Mouse (Mus musculus) midbrain, embryonic 15.5 days (tissue): ENCODE data around the gene Max. TPM values are rescaled to one million over a fixed set of nuclear protein-coding genes. Genes with fewer than 3 reads are reported as not detected.

Experiments
- ATAC-seq: fragments of 200-750 bp; cut with Nextera tagmentation; replicated peaks from 2 replicates; pipeline ENCODE4 v1.8.0; 2017; ENCODE audit warnings: moderate TSS enrichment
- H3K27ac ChIP-seq: fragments of 300-500 bp; sonication (generic); 2 replicates; pipeline ENCODE4 v1.5.1; 2015; ENCODE audit warnings: mild to moderate bottlenecking, inconsistent platforms
- H3K27me3 ChIP-seq: fragments of 300-500 bp; sonication (generic); replicated peaks from 2 replicates; pipeline ENCODE4 v1.6.1; 2015; ENCODE audit warnings: inconsistent platforms
- H3K36me3 ChIP-seq: fragments of 300-500 bp; sonication (generic); replicated peaks from 2 replicates; pipeline ENCODE4 v1.6.1; 2015; ENCODE audit warnings: inconsistent platforms
- H3K4me1 ChIP-seq: fragments of 300-500 bp; sonication (generic); 2 replicates; pipeline ENCODE4 v1.6.1; 2015; ENCODE audit warnings: inconsistent platforms
- H3K4me2 ChIP-seq: fragments of 300-500 bp; sonication (generic); 2 replicates; pipeline ENCODE4 v1.6.1; 2015; ENCODE audit warnings: inconsistent platforms, mild to moderate bottlenecking, moderate library complexity
- H3K4me3 ChIP-seq: fragments of 300-500 bp; sonication (generic); 2 replicates; pipeline ENCODE4 v1.5.1; 2015; ENCODE audit warnings: mild to moderate bottlenecking, inconsistent platforms
- H3K9ac ChIP-seq: fragments of 300-500 bp; sonication (generic); 2 replicates; pipeline ENCODE4 v1.6.1; 2015; ENCODE audit warnings: mild to moderate bottlenecking, inconsistent platforms
- H3K9me3 ChIP-seq: fragments of 300-500 bp; sonication (generic); 2 replicates; pipeline ENCODE4 v1.6.1; 2016; ENCODE audit warnings: inconsistent platforms
- WGBS: fragments of 180-500 bp; shearing (Covaris S2); methylation state at CpG from one replicate; pipeline ENCODE4 v1.1.7; 2015; ENCODE audit warnings: mixed read lengths; 5-methylcytosine and 5-hydroxymethylcytosine counted together
- polyA plus RNA-seq: library from polyadenylated mRNA; unstranded; fragments of >200 nt; fragmentation: Nextera tagmentation; extraction: Ambion mirVana; gene quantifications from 2 replicates; pipeline ENCODE4 v1.2.1, GENCODE M21; 2015

Gene Max
- polyA plus RNA-seq, 1 experiment from 2014 or later = 20.7 TPM

GRCm38 (mm10) chr12:76948781-76949180, 13.2 kb downstream of the Max start:
- Histone ChIP-seq H3K4me3 (no peak overlapping the region), H3K27me3 (no peaks in the 10 kb centered on the region), H3K36me3 (peaks cover 70% of the 10 kb centered on the region), H3K27ac (no peak overlapping the region), H3K4me2 (no peak overlapping the region), H3K4me1 (no peaks in the 10 kb centered on the region), H3K9ac (no peak overlapping the region), H3K9me3 (no peaks in the 10 kb centered on the region)
- no peak for ATAC-seq
- 89% methylated on average over 3 of the region's 3 CpGs for WGBS

GRCm38 (mm10) chr12:76948185-76948584, 13.8 kb downstream of the Max start:
- peaks cover 69% of the 10 kb centered on the region for H3K36me3 ChIP-seq
- no peak overlapping the region for H3K4me2 ChIP-seq
- no peak overlapping the region for H3K4me3 ChIP-seq
- H3K27me3 ChIP-seq = no peaks in the 10 kb centered on the region
- no peaks in the 10 kb centered on the region for H3K4me1 ChIP-seq
- WGBS = 93% methylated on average over 2 of the region's 2 CpGs
- ATAC-seq = no peak
- no peak overlapping the region for H3K27ac ChIP-seq
- H3K9ac ChIP-seq = no peak overlapping the region
- no peaks in the 10 kb centered on the region for H3K9me3 ChIP-seq

- no peak for ATAC-seq
- Histone ChIP-seq H3K27me3 (no peaks in the 10 kb centered on the region), H3K9me3 (no peaks in the 10 kb centered on the region), H3K27ac (no peak overlapping the region), H3K9ac (no peak overlapping the region), H3K4me1 (no peaks in the 10 kb centered on the region), H3K36me3 (peaks cover 64% of the 10 kb centered on the region), H3K4me3 (no peak overlapping the region), H3K4me2 (no peak overlapping the region)
- 94% methylated on average over 3 of the region's 3 CpGs for WGBS
Measured at GRCm38 (mm10) chr12:76947487-76947886, 14.5 kb downstream of the Max start.

GRCm38 (mm10) chr12:76943466-76943865, 18.5 kb downstream of the Max start:
- Histone ChIP-seq H3K27me3 (no peaks in the 10 kb centered on the region), H3K36me3 (peaks cover 62% of the 10 kb centered on the region)
- WGBS = 91% methylated on average over 6 of the region's 6 CpGs

GRCm38 (mm10) chr12:76943046-76943445, 19.0 kb downstream of the Max start:
- 90% methylated on average over 3 of the region's 3 CpGs for WGBS
- Histone ChIP-seq H3K36me3 (peaks cover 59% of the 10 kb centered on the region), H3K4me3 (no peak overlapping the region), H3K4me1 (no peaks in the 10 kb centered on the region), H3K9ac (no peak overlapping the region), H3K27ac (no peak overlapping the region), H3K4me2 (no peak overlapping the region), H3K27me3 (no peaks in the 10 kb centered on the region), H3K9me3 (no peaks in the 10 kb centered on the region)
- ATAC-seq = no peak

More at GRCm38 (mm10) chr12:76943466-76943865, 18.5 kb downstream of the Max start:
- no peaks in the 10 kb centered on the region for H3K4me1 ChIP-seq
- H3K9ac ChIP-seq = no peak overlapping the region
- H3K27ac ChIP-seq = no peak overlapping the region
- no peaks in the 10 kb centered on the region for H3K9me3 ChIP-seq
- H3K4me2 ChIP-seq = no peak overlapping the region
- no peak for ATAC-seq
- H3K4me3 ChIP-seq = no peak overlapping the region

GRCm38 (mm10) chr12:76942476-76942875, 19.5 kb downstream of the Max start:
- no peak overlapping the region for H3K27ac ChIP-seq
- no peaks in the 10 kb centered on the region for H3K4me1 ChIP-seq
- no peaks in the 10 kb centered on the region for H3K27me3 ChIP-seq
- 92% methylated on average over 2 of the region's 2 CpGs for WGBS
- no peak for ATAC-seq
- peaks cover 53% of the 10 kb centered on the region for H3K36me3 ChIP-seq
- H3K9me3 ChIP-seq = no peaks in the 10 kb centered on the region
- no peak overlapping the region for H3K4me2 ChIP-seq
- no peak overlapping the region for H3K4me3 ChIP-seq
- no peak overlapping the region for H3K9ac ChIP-seq

GRCm38 (mm10) chr12:76941524-76941923, 20.5 kb downstream of the Max start:
- Histone ChIP-seq H3K27me3 (no peaks in the 10 kb centered on the region), H3K9ac (no peak overlapping the region), H3K4me1 (no peaks in the 10 kb centered on the region), H3K27ac (no peak overlapping the region), H3K4me2 (no peak overlapping the region), H3K9me3 (no peaks in the 10 kb centered on the region), H3K36me3 (peaks cover 58% of the 10 kb centered on the region), H3K4me3 (no peak overlapping the region)
- ATAC-seq = no peak
- WGBS = 64% methylated on average over 2 of the region's 2 CpGs

- H3K27me3 ChIP-seq = no peaks in the 10 kb centered on the region
- no peak overlapping the region for H3K4me2 ChIP-seq
- peaks cover 36% of the 10 kb centered on the region for H3K36me3 ChIP-seq
- no peak overlapping the region for H3K4me3 ChIP-seq
- ATAC-seq = no peak
- WGBS = 89% methylated on average over 6 of the region's 6 CpGs
- no peaks in the 10 kb centered on the region for H3K9me3 ChIP-seq
- H3K4me1 ChIP-seq = no peaks in the 10 kb centered on the region
- no peak overlapping the region for H3K9ac ChIP-seq
- no peak overlapping the region for H3K27ac ChIP-seq
Measured at GRCm38 (mm10) chr12:76938013-76938412, 24.0 kb downstream of the Max start.

- no peaks in the 10 kb centered on the region for H3K4me1 ChIP-seq
- no peaks in the 10 kb centered on the region for H3K27me3 ChIP-seq
- no peak for ATAC-seq
- no peak overlapping the region for H3K4me2 ChIP-seq
- no peak overlapping the region for H3K4me3 ChIP-seq
- whole genome bisulfite sequencing = 94% methylated on average over 10 of the region's 10 CpGs
- peaks cover 27% of the 10 kb centered on the region for H3K36me3 ChIP-seq
- H3K9ac ChIP-seq = no peak overlapping the region
- no peaks in the 10 kb centered on the region for H3K9me3 ChIP-seq
- H3K27ac ChIP-seq = no peak overlapping the region
Measured at GRCm38 (mm10) chr12:76936211-76936610, 25.8 kb downstream of the Max start.

- no peak for ATAC-seq
- Histone ChIP-seq H3K27ac (no peak overlapping the region), H3K9ac (no peak overlapping the region), H3K9me3 (no peaks in the 10 kb centered on the region), H3K4me1 (no peaks in the 10 kb centered on the region), H3K27me3 (no peaks in the 10 kb centered on the region), H3K36me3 (peaks cover 11% of the 10 kb centered on the region), H3K4me2 (no peak overlapping the region), H3K4me3 (no peak overlapping the region)
- 96% methylated on average over 3 of the region's 3 CpGs for WGBS
Measured at GRCm38 (mm10) chr12:76934438-76934837, 27.6 kb downstream of the Max start.

GRCm38 (mm10) chr12:76932688-76933060, 29.3 kb downstream of the Max start:
- Histone ChIP-seq H3K4me3 (no peak overlapping the region), H3K9me3 (no peaks in the 10 kb centered on the region), H3K9ac (no peak overlapping the region), H3K27me3 (no peaks in the 10 kb centered on the region), H3K4me1 (no peaks in the 10 kb centered on the region), H3K36me3 (peaks cover 8% of the 10 kb centered on the region), H3K27ac (no peak overlapping the region), H3K4me2 (no peak overlapping the region)
- WGBS = 83% methylated on average over 6 of the region's 6 CpGs
- no peak for ATAC-seq

- no peak overlapping the region for H3K9ac ChIP-seq
- ATAC-seq = no peak
- H3K9me3 ChIP-seq = no peaks in the 10 kb centered on the region
- 81% methylated on average over 14 of the region's 14 CpGs for WGBS
- no peaks in the 10 kb centered on the region for H3K27me3 ChIP-seq
- H3K4me1 ChIP-seq = no peaks in the 10 kb centered on the region
- H3K4me2 ChIP-seq = no peak overlapping the region
- H3K36me3 ChIP-seq = peaks cover 8% of the 10 kb centered on the region
- H3K27ac ChIP-seq = no peak overlapping the region
- no peak overlapping the region for H3K4me3 ChIP-seq
Measured at GRCm38 (mm10) chr12:76931739-76932687, 30.0 kb downstream of the Max start.

- ATAC-seq = no peak
- no peaks in the 10 kb centered on the region for H3K4me1 ChIP-seq
- WGBS = 72% methylated on average over 6 of the region's 6 CpGs
- no peak overlapping the region for H3K4me2 ChIP-seq
- H3K36me3 ChIP-seq = no peaks in the 10 kb centered on the region
- no peaks in the 10 kb centered on the region for H3K9me3 ChIP-seq
- no peaks in the 10 kb centered on the region for H3K27me3 ChIP-seq
- H3K4me3 ChIP-seq = no peak overlapping the region
- H3K9ac ChIP-seq = no peak overlapping the region
- H3K27ac ChIP-seq = no peak overlapping the region
Measured at GRCm38 (mm10) chr12:76930177-76930576, 31.8 kb downstream of the Max start.
